Mouse (Mus musculus) cerebellum, adult 11-12 months (tissue): ENCODE measurements around the gene Gm9603.
"Not testable (repeated sequence)": the region's sequence is repeated elsewhere in the genome, so short reads cannot be mapped to it uniquely, and the experiment has no call there.

ENCODE experiments used
- DNase-seq: peaks from one replicate; pipeline ENCODE4 v3.0.0; 2022

Gm9603 gene

GRCm38 (mm10) chr14:5687357-5687756 lies at the start of gene Gm9603:
Gene Gm9603 (minus strand): TSS chr14:5687457.
- not testable (repeated sequence) for DNase-seq

GRCm38 (mm10) chr14:5632928-5633327 lies 54.3 kb downstream of the Gm9603 start, which contains the start of gene Gm8265:
Gene Gm8265 (minus strand): TSS chr14:5633028.
- not testable (repeated sequence) for DNase-seq
